Mouse (Mus musculus) MEL (cell line): ENCODE data around the gene Dcakd. TPM values are rescaled to one million over a fixed set of nuclear protein-coding genes. Genes with fewer than 3 reads are reported as not detected.

Experiments
- DNase-seq: peaks from one replicate; pipeline ENCODE4 v3.0.0; 2011; ENCODE audit warnings: low read depth, low spot score
- H3K27ac ChIP-seq: 2 replicates; pipeline ENCODE4 v1.5.1; 2012; ENCODE audit warnings: low read depth, mild to moderate bottlenecking, control low read depth, low read length, moderate library complexity; ENCODE audit not compliant: control insufficient read depth
- H3K27me3 ChIP-seq, 2 experiments: fragments of 150-350 bp in 1 of 2; sonication (generic) in 1 of 2; 2 replicates each; pipeline ENCODE4 v1.6.1; 2012; ENCODE audit warnings: low read length in 2 of 2, mild to moderate bottlenecking in 2 of 2, improper control_type of control experiment in 1 of 2, moderate library complexity in 1 of 2; ENCODE audit not compliant: insufficient read depth in 2 of 2, control insufficient read depth in 1 of 2
- H3K36me3 ChIP-seq, 2 experiments: 2 replicates each; pipeline ENCODE4 v1.6.1; 2012 to 2014; ENCODE audit warnings: low read length in 2 of 2, improper control_type of control experiment in 1 of 2, inconsistent platforms in 1 of 2, mild to moderate bottlenecking in 1 of 2; ENCODE audit not compliant: insufficient read depth in 2 of 2, control insufficient read depth in 1 of 2
- H3K4me1 ChIP-seq, 2 experiments: fragments of 150-350 bp in 1 of 2; sonication (generic) in 1 of 2; 2 replicates each; pipeline ENCODE4 v1.6.1; 2012; ENCODE audit warnings: low read length in 2 of 2, improper control_type of control experiment in 1 of 2, mild to moderate bottlenecking in 1 of 2; ENCODE audit not compliant: insufficient read depth in 2 of 2, control insufficient read depth in 1 of 2
- H3K4me3 ChIP-seq, 2 experiments: fragments of 150-350 bp in 1 of 2; sonication (generic) in 1 of 2; 2 replicates each; pipeline ENCODE4 v1.5.1; 2012; ENCODE audit warnings: low read depth in 2 of 2, low read length in 2 of 2, mild to moderate bottlenecking in 2 of 2, moderate library complexity in 2 of 2, control low read depth in 1 of 2, improper control_type of control experiment in 1 of 2; ENCODE audit not compliant: control insufficient read depth in 1 of 2, insufficient read depth in 1 of 2
- H3K79me2 ChIP-seq: 2 replicates; pipeline ENCODE4 v1.6.1; 2012; ENCODE audit warnings: mild to moderate bottlenecking, low read length, moderate library complexity; ENCODE audit not compliant: control insufficient read depth, poor library complexity, insufficient read depth
- H3K9ac ChIP-seq: 2 replicates; pipeline ENCODE4 v1.6.1; 2012; ENCODE audit warnings: low read depth, mild to moderate bottlenecking, control low read depth, low read length, moderate library complexity; ENCODE audit not compliant: control insufficient read depth, poor library complexity, severe bottlenecking
- H3K9me3 ChIP-seq: fragments of 150-350 bp; sonication (generic); replicated peaks from 2 replicates; pipeline ENCODE4 v1.6.1; 2012; ENCODE audit warnings: mild to moderate bottlenecking, low read length, improper control_type of control experiment, moderate library complexity; ENCODE audit not compliant: insufficient read depth
- BHLHE40 ChIP-seq: IDR thresholded peaks from 2 replicates; pipeline ENCODE4 v1.6.1; 2012; ENCODE audit warnings: low read depth, mild to moderate bottlenecking, inconsistent platforms, low read length, improper control_type of control experiment, borderline replicate concordance
- CHD1 ChIP-seq: IDR thresholded peaks from 2 replicates; pipeline ENCODE4 v1.6.1; 2012; ENCODE audit warnings: low read depth, mild to moderate bottlenecking, inconsistent platforms, low read length, improper control_type of control experiment
- CTCF ChIP-seq, 3 experiments: IDR thresholded peaks in 2 of 3; conservative IDR thresholded peaks in 1 of 3; 2 replicates each; pipeline ENCODE4 v1.5.1; 2011 to 2012; ENCODE audit warnings: low read length in 3 of 3, low read depth in 2 of 3, mild to moderate bottlenecking in 2 of 3, improper control_type of control experiment in 1 of 3, inconsistent platforms in 1 of 3, mixed read lengths in 1 of 3, moderate library complexity in 1 of 3; ENCODE audit not compliant: control insufficient read depth in 1 of 3, insufficient read depth in 1 of 3, poor library complexity in 1 of 3, severe bottlenecking in 1 of 3
- ELF1 ChIP-seq: IDR thresholded peaks from 2 replicates; pipeline ENCODE4 v1.6.1; 2014; ENCODE audit warnings: low read depth, mild to moderate bottlenecking, inconsistent platforms, low read length, improper control_type of control experiment, moderate library complexity
- EP300 ChIP-seq, 2 experiments: IDR thresholded peaks; 2 replicates each; pipeline ENCODE4 v1.6.1; 2011; ENCODE audit warnings: improper control_type of control experiment in 2 of 2, low read length in 2 of 2, low read depth in 1 of 2, mild to moderate bottlenecking in 1 of 2
- ETS1 ChIP-seq: IDR thresholded peaks from 2 replicates; pipeline ENCODE4 v1.6.1; 2012; ENCODE audit warnings: low read depth, mild to moderate bottlenecking, inconsistent platforms, low read length, improper control_type of control experiment, moderate library complexity
- GATA1 ChIP-seq: IDR thresholded peaks from 2 replicates; pipeline ENCODE4 v1.6.1; 2011; ENCODE audit warnings: low read depth, low read length, improper control_type of control experiment
- HCFC1 ChIP-seq: IDR thresholded peaks from 2 replicates; pipeline ENCODE4 v1.6.1; 2012; ENCODE audit warnings: low read depth, mild to moderate bottlenecking, inconsistent platforms, low read length, improper control_type of control experiment, moderate library complexity
- JUND ChIP-seq: IDR thresholded peaks from 2 replicates; pipeline ENCODE4 v1.6.1; 2011; ENCODE audit warnings: low read depth, mild to moderate bottlenecking, improper control_type of control experiment, low read length
- MAFK ChIP-seq: IDR thresholded peaks from 2 replicates; pipeline ENCODE4 v1.6.1; 2011; ENCODE audit warnings: low read depth, mild to moderate bottlenecking, low read length, improper control_type of control experiment, borderline replicate concordance
- MAX ChIP-seq: IDR thresholded peaks from 2 replicates; pipeline ENCODE4 v1.6.1; 2011; ENCODE audit warnings: low read length, improper control_type of control experiment
- MEF2A ChIP-seq: IDR thresholded peaks from 2 replicates; pipeline ENCODE4 v1.6.1; 2014; ENCODE audit warnings: low read depth, mild to moderate bottlenecking, inconsistent platforms, low read length, improper control_type of control experiment; ENCODE audit not compliant: poor library complexity, insufficient replicate concordance, severe bottlenecking; ENCODE audit errors: extremely low read depth
- MXI1 ChIP-seq: IDR thresholded peaks from 2 replicates; pipeline ENCODE4 v1.6.1; 2011; ENCODE audit warnings: mild to moderate bottlenecking, low read depth, low read length, improper control_type of control experiment
- MYB ChIP-seq: IDR thresholded peaks from 2 replicates; pipeline ENCODE4 v1.6.1; 2011; ENCODE audit warnings: mild to moderate bottlenecking, low read depth, low read length, improper control_type of control experiment
- NELFE ChIP-seq: IDR thresholded peaks from 2 replicates; pipeline ENCODE4 v1.6.1; 2011; ENCODE audit warnings: low read depth, low read length, improper control_type of control experiment
- NRF1 ChIP-seq: IDR thresholded peaks from 2 replicates; pipeline ENCODE4 v1.6.1; 2014; ENCODE audit warnings: low read depth, mild to moderate bottlenecking, inconsistent platforms, low read length, improper control_type of control experiment, moderate library complexity; ENCODE audit not compliant: poor library complexity, insufficient read depth, severe bottlenecking
- POLR2A ChIP-seq, 2 experiments: IDR thresholded peaks; 2 replicates each; pipeline ENCODE4 v1.6.1; 2011 to 2012; ENCODE audit warnings: low read length in 2 of 2, mild to moderate bottlenecking in 2 of 2, control low read depth in 1 of 2, improper control_type of control experiment in 1 of 2, low read depth in 1 of 2, moderate library complexity in 1 of 2; ENCODE audit not compliant: control insufficient read depth in 1 of 2, insufficient read depth in 1 of 2, poor library complexity in 1 of 2
- POLR2AphosphoS2 ChIP-seq: IDR thresholded peaks from 2 replicates; pipeline ENCODE4 v1.6.1; 2011; ENCODE audit warnings: low read length, improper control_type of control experiment
- POLR2AphosphoS5 ChIP-seq: IDR thresholded peaks from 2 replicates; pipeline ENCODE4 v1.6.1; 2012; ENCODE audit warnings: low read depth, borderline replicate concordance, mild to moderate bottlenecking, inconsistent platforms, low read length, moderate library complexity, mixed read lengths
- RAD21 ChIP-seq: IDR thresholded peaks from 2 replicates; pipeline ENCODE4 v1.6.1; 2011; ENCODE audit warnings: mild to moderate bottlenecking, low read depth, low read length, improper control_type of control experiment
- RCOR1 ChIP-seq: IDR thresholded peaks from 2 replicates; pipeline ENCODE4 v1.6.1; 2012; ENCODE audit warnings: low read depth, mild to moderate bottlenecking, inconsistent platforms, low read length, improper control_type of control experiment
- SIN3A ChIP-seq: IDR thresholded peaks from 2 replicates; pipeline ENCODE4 v1.6.1; 2012; ENCODE audit warnings: low read length, improper control_type of control experiment, inconsistent platforms
- TBP ChIP-seq: IDR thresholded peaks from 2 replicates; pipeline ENCODE4 v1.8.0; 2011; ENCODE audit warnings: low read depth, low read length, improper control_type of control experiment
- TCF12 ChIP-seq: IDR thresholded peaks from 2 replicates; pipeline ENCODE4 v1.6.1; 2014; ENCODE audit warnings: low read depth, mild to moderate bottlenecking, inconsistent platforms, low read length, improper control_type of control experiment, moderate library complexity
- UBTF ChIP-seq: IDR thresholded peaks from 2 replicates; pipeline ENCODE4 v1.6.1; 2012; ENCODE audit warnings: low read depth, mild to moderate bottlenecking, inconsistent platforms, low read length, improper control_type of control experiment, moderate library complexity, borderline replicate concordance; ENCODE audit not compliant: insufficient read depth
- USF1 ChIP-seq: IDR thresholded peaks from 2 replicates; pipeline ENCODE4 v1.6.1; 2014; ENCODE audit warnings: low read depth, mild to moderate bottlenecking, inconsistent platforms, low read length, improper control_type of control experiment, moderate library complexity
- USF2 ChIP-seq, 2 experiments: IDR thresholded peaks; 2 replicates each; pipeline ENCODE4 v1.6.1; 2011 to 2012; ENCODE audit warnings: improper control_type of control experiment in 2 of 2, low read length in 2 of 2, borderline replicate concordance in 1 of 2, inconsistent platforms in 1 of 2, low read depth in 1 of 2, mild to moderate bottlenecking in 1 of 2; ENCODE audit not compliant: insufficient read depth in 1 of 2
- ZKSCAN1 ChIP-seq: IDR thresholded peaks from 2 replicates; pipeline ENCODE4 v1.6.1; 2012; ENCODE audit warnings: low read depth, mild to moderate bottlenecking, inconsistent platforms, low read length, improper control_type of control experiment, moderate library complexity
- ZMIZ1 ChIP-seq: IDR thresholded peaks from 2 replicates; pipeline ENCODE4 v1.6.1; 2012; ENCODE audit warnings: low read depth, mild to moderate bottlenecking, inconsistent platforms, low read length, improper control_type of control experiment, moderate library complexity
- ZNF384 ChIP-seq: IDR thresholded peaks from 2 replicates; pipeline ENCODE4 v1.6.1; 2012; ENCODE audit warnings: low read depth, mild to moderate bottlenecking, inconsistent platforms, low read length, improper control_type of control experiment
- polyA plus RNA-seq, 2 experiments: library from polyadenylated mRNA; stranded (reverse) in 1 of 2; unstranded in 1 of 2; fragments of >175 nt in 1 of 2; fragments of >200 nt in 1 of 2; gene quantifications; 2 replicates each; pipeline versions ENCODE4 v1.2.1 to v1.2.4; 2012; ENCODE audit warnings: low replicate concordance in 2 of 2, low read depth in 1 of 2; ENCODE audit not compliant: insufficient read length in 2 of 2, insufficient read depth in 1 of 2, missing spikeins in 1 of 2
- total RNA-seq: library from RNA; depleted of rRNA; stranded (reverse); fragments of 300-350 nt; gene quantifications from 2 replicates; pipeline ENCODE4 v1.2.3, GENCODE M21; 2012

Dcakd gene
- total and polyA plus RNA-seq, 3 experiments, result 15.6 to 112 (median 82.3) TPM

DNA sequence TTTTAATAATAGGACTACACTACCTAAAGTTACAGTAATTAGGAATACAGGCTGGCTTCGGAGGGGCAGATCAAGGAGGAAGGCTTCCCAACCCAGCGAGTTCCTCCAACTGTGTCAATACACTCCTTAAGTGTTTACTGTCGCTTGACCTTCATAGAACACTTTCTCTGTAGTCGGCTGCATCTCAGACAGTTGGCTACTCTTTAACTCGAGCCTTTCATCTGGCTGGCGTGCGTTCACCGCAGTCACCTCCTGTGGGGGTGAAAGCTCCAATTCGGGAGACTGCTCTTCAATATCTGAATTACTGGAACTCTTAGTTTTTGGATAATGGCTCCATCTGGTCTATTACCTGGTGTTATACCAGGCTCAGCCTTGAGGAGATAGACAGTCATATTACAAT, 10.5 kb downstream of the Dcakd start:
- Histone ChIP-seq H3K4me1 (peaks cover 4 to 7% of the 10 kb centered on the region in 2 experiments), H3K9ac (no peak overlapping the region), H3K79me2 (peaks cover 11% of the 10 kb centered on the region), H3K9me3 (no peaks in the 10 kb centered on the region), H3K27ac (no peak overlapping the region), H3K4me3 (no peak overlapping the region), H3K27me3 (no peaks in the 10 kb centered on the region), H3K36me3 (peaks cover 0 to 7% of the 10 kb centered on the region in 2 experiments; a peak in 2 of 4 replicates)
- no peak for DNase-seq
- TF ChIP-seq RAD21 (no peak), NELFE (no peak), MYB (no peak), POLR2AphosphoS2 (no peak), GATA1 (no peak)

GRCm38 (mm10) chr11:103016930-103017329, 11.2 kb downstream of the Dcakd start:
- Histone ChIP-seq H3K9me3 (no peaks in the 10 kb centered on the region), H3K79me2 (peaks cover 11% of the 10 kb centered on the region), H3K27me3 (no peaks in the 10 kb centered on the region), H3K4me1 (peaks cover 4 to 7% of the 10 kb centered on the region in 2 experiments), H3K36me3 (peaks cover 0 to 7% of the 10 kb centered on the region in 2 experiments; a peak in 2 of 4 replicates), H3K27ac (peak overlapping the region; percentile 68), H3K9ac (peak overlapping the region; percentile 87), H3K4me3 (peak overlapping the region; percentile 77 to 83)
- peak; percentile 98 for DNase-seq
- TF ChIP-seq RCOR1 (no peak), ZNF384 (peak; percentile 82), MEF2A (no peak), MAX (peak; percentile 89), ELF1 (peak; percentile 76), CTCF (IDR thresholded peaks at IDR 0.05 in 2 of 3, conservative IDR thresholded peaks at IDR 0.05 in 1 of 3; ENCODE audit: control insufficient read depth in 1 of 3, insufficient read depth in 1 of 3, low read depth in 2 of 3, low read length in 3 of 3, poor library complexity in 1 of 3, severe bottlenecking in 1 of 3) (no peak), BHLHE40 (peak; percentile 67), UBTF (peak; percentile 93; the same call in 1 of the 2 replicates), NELFE (peak; percentile 77), JUND (no peak), GATA1 (no peak), POLR2AphosphoS2 (peak; percentile 92), TBP (peak; percentile 64), MAFK (no peak), POLR2AphosphoS5 (no peak), USF1 (no peak), MXI1 (peak; percentile 92), TCF12 (peak; percentile 61; the same call in 1 of the 2 replicates), HCFC1 (peak; percentile 84), ZMIZ1 (peak; percentile 79), ETS1 (peak; percentile 40; the same call in 1 of the 2 replicates), CHD1 (no peak), SIN3A (peak; percentile 81), POLR2A (IDR thresholded peaks at IDR 0.05; ENCODE audit: control insufficient read depth in 1 of 2, insufficient read depth in 1 of 2, low read depth in 1 of 2, low read length in 2 of 2, poor library complexity in 1 of 2) (peak; percentile 69 to 77; a peak in 3 of 4 replicates), ZKSCAN1 (no peak), EP300 (IDR thresholded peaks at IDR 0.05; ENCODE audit: low read depth in 1 of 2, low read length in 2 of 2) (no peak), NRF1 (peak; percentile 30; the same call in 1 of the 2 replicates), USF2 (IDR thresholded peaks at IDR 0.05; ENCODE audit: borderline replicate concordance in 1 of 2, insufficient read depth in 1 of 2, low read depth in 1 of 2, low read length in 2 of 2) (no peak)
